Mouse (Mus musculus) hindbrain, embryonic 11.5 days (tissue): ENCODE data around the gene Ttll10. TPM values are rescaled to one million over a fixed set of nuclear protein-coding genes. Genes with fewer than 3 reads are reported as not detected.
A peak's percentile ranks its signal among the peaks of the same experiment; 100 is the strongest.

Experiments used
- ATAC-seq: fragments of 200-750 bp; cut with Nextera tagmentation; 2 replicates; pipeline ENCODE4 v1.8.0; 2017; ENCODE audit warnings: mild to moderate bottlenecking, moderate TSS enrichment, moderate library complexity; ENCODE audit not compliant: low FRiP score
- DNase-seq: peaks from one replicate; pipeline ENCODE4 v3.0.0-alpha.2; 2015; ENCODE audit warnings: low spot score
- H3K27ac ChIP-seq: fragments of 300-500 bp; sonication (generic); 2 replicates; pipeline ENCODE4 v1.5.1; 2014; ENCODE audit warnings: mild to moderate bottlenecking, low read depth, low read length
- H3K27me3 ChIP-seq: fragments of 300-500 bp; sonication (generic); 2 replicates; pipeline ENCODE4 v1.6.1; 2014; ENCODE audit warnings: mild to moderate bottlenecking, low read length, moderate library complexity, mixed read lengths; ENCODE audit not compliant: control insufficient read depth, insufficient read depth
- H3K36me3 ChIP-seq: fragments of 300-500 bp; sonication (generic); 2 replicates; pipeline ENCODE4 v1.6.1; 2014; ENCODE audit warnings: mild to moderate bottlenecking, low read length, moderate library complexity, mixed read lengths; ENCODE audit not compliant: control insufficient read depth, insufficient read depth
- H3K4me1 ChIP-seq: fragments of 300-500 bp; sonication (generic); replicated peaks from 2 replicates; pipeline ENCODE4 v1.6.1; 2014; ENCODE audit warnings: low read length, mixed read lengths; ENCODE audit not compliant: control insufficient read depth, insufficient read depth
- H3K4me2 ChIP-seq: fragments of 300-500 bp; sonication (generic); replicated peaks from 2 replicates; pipeline ENCODE4 v1.6.1; 2014; ENCODE audit warnings: mild to moderate bottlenecking, low read depth, low read length
- H3K4me3 ChIP-seq: fragments of 300-500 bp; sonication (generic); 2 replicates; pipeline ENCODE4 v1.5.1; 2014; ENCODE audit warnings: low read depth, low read length
- H3K9ac ChIP-seq: fragments of 300-500 bp; sonication (generic); 2 replicates; pipeline ENCODE4 v1.6.1; 2014; ENCODE audit warnings: low read depth, low read length
- H3K9me3 ChIP-seq: fragments of 300-500 bp; sonication (generic); 2 replicates; pipeline ENCODE4 v1.6.1; 2016; ENCODE audit warnings: low read length; ENCODE audit not compliant: control insufficient read depth
- WGBS: fragments of 180-500 bp; shearing (Covaris S2); extraction: QIAGEN DNeasy Blood & Tissue Kit; methylation state at CpG from one replicate; pipeline ENCODE4 v1.1.7; 2014; 5-methylcytosine and 5-hydroxymethylcytosine counted together
- polyA plus RNA-seq: library from polyadenylated mRNA; unstranded; fragments of >200 nt; fragmentation: Nextera tagmentation; extraction: Ambion mirVana; gene quantifications from 2 replicates; pipeline ENCODE4 v1.2.1, GENCODE M21; 2014

Ttll10 gene
- polyA plus RNA-seq, 1 experiment from 2014 or later = not detected

- no peak overlapping the region for H3K27ac ChIP-seq
- H3K9ac ChIP-seq = no peak overlapping the region
- H3K36me3 ChIP-seq = no peaks in the 10 kb centered on the region
- DNase-seq = no peak
- no peaks in the 10 kb centered on the region for H3K27me3 ChIP-seq
- H3K4me1 ChIP-seq = no peaks in the 10 kb centered on the region
- H3K9me3 ChIP-seq = no peaks in the 10 kb centered on the region
- H3K4me3 ChIP-seq = no peak overlapping the region
- ATAC-seq = no peak
- WGBS = 71% methylated on average over 1 of the region's 1 CpGs
- no peak overlapping the region for H3K4me2 ChIP-seq
These were observed 32.0 kb upstream of the Ttll10 start for GRCm38 (mm10) chr4:156091236-156091635.

DNA sequence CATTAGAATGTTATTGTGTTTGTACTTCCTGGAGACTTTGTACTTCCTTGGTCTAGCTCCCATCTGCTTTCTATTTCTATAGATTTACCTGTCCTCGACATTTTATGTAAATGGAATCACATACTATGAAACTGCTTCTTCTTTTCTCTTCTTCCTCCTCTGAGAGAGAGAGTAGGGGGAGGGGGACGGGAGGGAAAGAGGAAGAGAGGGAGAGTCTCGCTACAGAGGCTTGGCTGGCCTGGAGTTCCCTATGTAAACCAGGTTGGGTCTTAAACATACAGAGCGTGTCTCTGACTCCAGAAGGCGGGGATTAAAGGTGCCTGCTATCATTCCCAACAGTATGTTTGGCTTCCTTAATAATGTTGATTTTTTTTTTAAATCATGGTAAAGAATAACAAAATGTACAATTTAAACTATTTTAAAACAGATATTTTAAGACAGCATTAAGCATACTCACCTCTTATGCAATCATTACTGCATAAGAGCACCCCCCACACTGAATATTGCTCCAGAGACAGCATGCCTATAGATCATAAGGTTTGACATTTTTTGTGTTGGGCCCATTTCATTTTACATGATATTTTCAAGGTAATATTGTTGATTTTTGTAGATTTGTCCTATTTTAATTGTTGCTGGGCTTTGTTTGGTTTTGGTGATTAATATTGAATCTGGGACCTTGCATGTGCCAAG, 28.3 kb upstream of the Ttll10 start:
- Histone ChIP-seq H3K4me3 (no peak overlapping the region), H3K4me2 (no peak overlapping the region), H3K9ac (no peak overlapping the region), H3K36me3 (no peaks in the 10 kb centered on the region), H3K27me3 (no peaks in the 10 kb centered on the region), H3K27ac (no peak overlapping the region), H3K4me1 (no peaks in the 10 kb centered on the region), H3K9me3 (no peaks in the 10 kb centered on the region)
- no peak for ATAC-seq
- DNase-seq = no peak
- 42% methylated on average over 5 of the region's 5 CpGs for WGBS

- whole genome bisulfite sequencing = 87% methylated on average over 8 of the region's 8 CpGs
These were observed 26.0 kb upstream of the Ttll10 start for GRCm38 (mm10) chr4:156085256-156085655.

GRCm38 (mm10) chr4:156084096-156084879, 25.1 kb upstream of the Ttll10 start:
- no peak overlapping the region for H3K4me3 ChIP-seq
- ATAC-seq (no peak), DNase-seq (no peak)
- 83% methylated on average over 9 of the region's 9 CpGs for WGBS
- H3K9me3 ChIP-seq = no peaks in the 10 kb centered on the region
- H3K27me3 ChIP-seq = no peaks in the 10 kb centered on the region
- H3K4me2 ChIP-seq = no peak overlapping the region
- no peaks in the 10 kb centered on the region for H3K36me3 ChIP-seq
- no peak overlapping the region for H3K9ac ChIP-seq
- H3K27ac ChIP-seq = no peak overlapping the region
- H3K4me1 ChIP-seq = no peaks in the 10 kb centered on the region

More at GRCm38 (mm10) chr4:156085256-156085655, 26.0 kb upstream of the Ttll10 start:
- H3K9ac ChIP-seq = no peak overlapping the region
- H3K27ac ChIP-seq = no peak overlapping the region
- H3K9me3 ChIP-seq = no peaks in the 10 kb centered on the region
- H3K27me3 ChIP-seq = no peaks in the 10 kb centered on the region
- no peaks in the 10 kb centered on the region for H3K36me3 ChIP-seq
- no peak for ATAC-seq
- no peak for DNase-seq
- no peaks in the 10 kb centered on the region for H3K4me1 ChIP-seq
- H3K4me2 ChIP-seq = no peak overlapping the region
- H3K4me3 ChIP-seq = no peak overlapping the region

GRCm38 (mm10) chr4:156083348-156083747, 24.1 kb upstream of the Ttll10 start:
- ATAC-seq (no peak), DNase-seq (no peak)
- Histone ChIP-seq H3K27me3 (peaks cover under 1% of the 10 kb centered on the region; the same call in 1 of the 2 replicates), H3K27ac (no peak overlapping the region), H3K9me3 (no peaks in the 10 kb centered on the region), H3K9ac (no peak overlapping the region), H3K4me2 (no peak overlapping the region), H3K36me3 (no peaks in the 10 kb centered on the region), H3K4me3 (no peak overlapping the region), H3K4me1 (no peaks in the 10 kb centered on the region)
- whole genome bisulfite sequencing = 83% methylated on average over 5 of the region's 5 CpGs

DNA sequence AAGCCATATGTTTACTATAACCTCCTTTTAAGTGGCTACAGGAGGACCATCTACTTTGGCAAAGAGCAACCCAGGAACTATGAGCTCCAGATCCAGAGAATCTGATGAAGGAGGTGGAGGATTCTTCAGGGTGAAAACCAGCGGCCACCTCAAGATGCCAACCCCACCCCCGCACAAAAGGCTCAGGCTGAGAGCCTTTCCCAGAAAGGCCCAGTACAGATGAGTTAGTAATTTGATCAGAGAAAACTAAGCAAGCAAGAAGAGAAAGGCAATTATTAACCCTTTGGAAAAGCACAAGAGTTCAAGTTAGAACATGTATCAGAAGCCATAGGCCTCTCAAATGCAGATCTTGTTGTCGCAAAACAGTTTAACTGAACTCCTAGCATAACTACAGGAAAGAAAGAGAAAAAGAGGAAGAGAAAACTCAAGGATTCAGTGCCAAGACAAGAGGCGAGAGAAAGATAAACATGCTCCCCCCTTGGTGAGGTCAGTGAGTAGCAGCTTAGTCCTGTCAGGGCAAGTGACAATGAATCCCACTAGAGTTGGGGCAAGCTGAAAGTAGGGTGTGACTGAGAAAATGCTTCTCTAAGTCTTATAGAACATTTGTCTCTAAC, 23.5 kb upstream of the Ttll10 start:
- no peak overlapping the region for H3K27ac ChIP-seq
- peaks cover 7% of the 10 kb centered on the region for H3K27me3 ChIP-seq
- DNase-seq = no peak
- H3K4me3 ChIP-seq = no peak overlapping the region
- H3K36me3 ChIP-seq = no peaks in the 10 kb centered on the region
- WGBS = 64% methylated on average over 4 of the region's 4 CpGs
- H3K4me2 ChIP-seq = no peak overlapping the region
- no peak overlapping the region for H3K9ac ChIP-seq
- H3K9me3 ChIP-seq = no peaks in the 10 kb centered on the region
- no peak for ATAC-seq
- H3K4me1 ChIP-seq = no peaks in the 10 kb centered on the region

GRCm38 (mm10) chr4:156077499-156078301, 18.5 kb upstream of the Ttll10 start:
- peak overlapping the region; percentile 31 for H3K4me3 ChIP-seq
- H3K27ac ChIP-seq = no peak overlapping the region
- ATAC-seq (peak; percentile 66; the same call in 1 of the 2 replicates), DNase-seq (peak; percentile 57)
- peak overlapping the region; percentile 55 for H3K9ac ChIP-seq
- no peaks in the 10 kb centered on the region for H3K36me3 ChIP-seq
- peaks cover 3% of the 10 kb centered on the region; the same call in 1 of the 2 replicates for H3K4me1 ChIP-seq
- peak overlapping the region; percentile 64 for H3K4me2 ChIP-seq
- H3K27me3 ChIP-seq = peaks cover 16% of the 10 kb centered on the region
- H3K9me3 ChIP-seq = no peaks in the 10 kb centered on the region
- WGBS = under 1% methylated on average over 58 of the region's 58 CpGs

GRCm38 (mm10) chr4:156076911-156077382, 17.7 kb upstream of the Ttll10 start:
- Histone ChIP-seq H3K36me3 (no peaks in the 10 kb centered on the region), H3K9ac (no peak overlapping the region), H3K4me3 (no peak overlapping the region), H3K4me1 (peaks cover 3% of the 10 kb centered on the region; the same call in 1 of the 2 replicates), H3K9me3 (no peaks in the 10 kb centered on the region), H3K4me2 (peak overlapping the region; percentile 64; the same call in 1 of the 2 replicates), H3K27me3 (peaks cover 16% of the 10 kb centered on the region), H3K27ac (no peak overlapping the region)
- 7% methylated on average over 8 of the region's 8 CpGs for WGBS
- no peak for ATAC-seq
- no peak for DNase-seq
